Mouse (Mus musculus): ENCODE data around the gene Mark1.

Mark1 gene

DNA sequence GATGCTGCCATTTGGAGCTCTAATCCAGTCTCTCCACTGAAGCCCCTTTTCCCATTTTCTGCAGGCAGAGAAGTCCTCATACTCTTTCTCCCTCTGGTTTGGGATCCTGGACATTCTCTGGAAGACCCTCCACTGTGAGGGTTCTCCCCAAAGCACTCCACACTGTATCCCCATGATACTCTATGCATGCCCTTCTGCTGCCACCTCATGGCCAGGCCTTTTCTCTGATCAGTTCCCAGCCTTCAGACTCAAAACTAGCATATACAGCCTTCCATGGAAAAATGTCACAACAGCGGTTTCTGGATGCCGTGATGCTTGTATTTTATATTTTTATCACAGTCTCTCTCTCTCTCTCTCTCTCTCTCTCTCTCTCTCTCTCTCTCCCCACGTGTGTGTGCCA, 107.4 kb downstream of the Mark1 start:
- intact Hi-C loops (cut with DNase I) = loop anchor here (5.0 kb wide), 1 partner anchor 70 kb away; no protein-coding TSS in a partner anchor

DNA sequence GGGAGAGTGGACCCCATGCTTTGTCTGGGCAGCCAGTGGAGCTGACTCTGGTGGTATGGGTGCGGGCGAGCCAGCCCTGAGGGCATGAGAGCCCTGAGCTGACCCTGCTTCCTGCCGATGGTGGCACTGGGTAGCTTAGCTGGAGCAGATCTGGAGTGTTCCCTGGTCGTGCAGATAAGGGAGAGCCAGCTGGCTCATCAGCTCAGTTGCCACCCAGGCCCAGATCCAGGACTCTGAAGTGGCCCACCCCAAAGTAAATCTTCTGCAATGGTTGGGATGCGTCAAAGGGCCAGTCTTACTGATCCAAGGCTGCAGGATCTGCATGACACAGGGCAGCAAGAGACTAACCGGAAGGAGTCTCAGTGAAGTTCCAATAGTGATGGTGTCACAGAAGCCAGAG, 109.9 kb downstream of the Mark1 start:
- intact Hi-C loops (cut with DNase I) = loop anchor here (5.0 kb wide), 1 partner anchor 37 kb away; no protein-coding TSS in a partner anchor

DNA sequence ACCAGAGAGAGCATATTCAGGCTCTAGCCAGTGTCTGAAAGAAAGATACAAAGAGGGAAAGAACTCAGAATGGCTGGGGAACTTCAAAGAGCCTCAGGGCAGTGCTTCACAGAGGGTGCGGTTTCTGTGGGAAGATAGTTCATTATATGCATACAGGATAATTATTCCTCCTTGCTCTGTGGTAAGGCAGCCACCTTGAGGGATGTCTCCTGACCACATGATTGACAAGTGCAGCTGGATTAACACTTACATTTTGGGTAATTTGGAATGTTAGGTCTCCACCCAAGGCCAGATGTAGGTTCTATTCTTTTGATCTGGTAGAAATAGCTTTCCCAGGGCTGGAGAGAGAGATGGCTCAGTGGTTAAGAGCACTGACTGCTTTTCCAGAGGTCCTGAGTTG, 113.2 kb downstream of the Mark1 start:
- intact Hi-C loops (cut with DNase I) = loop anchor here (5.0 kb wide), 1 partner anchor 34 kb away; no protein-coding TSS in a partner anchor

DNA sequence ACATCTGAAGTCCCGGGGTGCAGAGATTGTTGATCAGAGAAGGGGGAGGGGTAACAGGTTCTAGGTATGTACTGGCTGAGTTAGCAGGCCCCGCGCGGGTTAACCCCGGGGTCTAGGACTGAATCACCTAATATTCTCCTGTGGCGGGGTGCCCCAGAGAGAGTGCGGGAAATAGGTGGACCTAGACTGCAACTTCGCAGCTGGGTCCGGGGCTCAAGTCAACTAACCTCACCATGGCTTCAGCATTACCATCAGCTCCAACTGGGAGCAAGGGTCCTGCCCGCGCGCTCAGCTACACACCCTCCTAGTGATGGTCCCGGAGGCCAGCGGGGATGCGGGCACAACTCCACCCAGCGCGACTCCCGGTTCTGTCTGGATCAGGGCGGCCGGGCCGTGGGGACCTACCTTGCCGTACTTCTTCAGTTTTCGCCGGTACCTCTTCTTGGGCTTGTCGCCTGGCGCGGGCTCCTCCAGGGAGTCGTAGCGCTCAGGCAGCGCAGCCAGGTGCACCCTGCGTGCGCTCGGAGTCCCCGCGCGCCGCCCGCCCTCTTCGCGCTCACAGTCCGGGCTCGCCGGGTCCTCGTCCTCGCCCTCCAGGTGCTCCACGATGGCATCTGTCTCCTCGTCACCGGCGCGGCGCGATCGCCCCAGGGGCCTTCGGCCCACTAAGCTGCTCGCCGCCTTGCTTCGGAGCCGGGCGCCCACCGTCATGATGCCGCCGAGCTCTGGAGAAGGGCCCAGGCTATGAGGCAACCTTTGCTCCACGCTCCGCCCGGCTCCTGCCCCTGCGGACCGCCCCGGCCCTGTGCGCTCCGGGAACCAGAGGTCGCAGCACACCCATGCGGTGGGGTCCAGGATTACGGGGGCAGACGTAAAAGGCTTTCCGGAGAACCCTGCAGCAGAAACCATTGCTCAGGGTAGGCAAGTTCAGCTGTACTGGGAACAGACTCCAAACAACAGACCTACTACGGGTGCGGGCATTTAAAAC, 116.8 kb downstream of the Mark1 start, which contains the start of gene C130074G19Rik:
TSS of gene C130074G19Rik (minus strand) at position 938 of the 988 bp plus-strand sequence.
- intact Hi-C loops (cut with DNase I) = no loop called here

DNA sequence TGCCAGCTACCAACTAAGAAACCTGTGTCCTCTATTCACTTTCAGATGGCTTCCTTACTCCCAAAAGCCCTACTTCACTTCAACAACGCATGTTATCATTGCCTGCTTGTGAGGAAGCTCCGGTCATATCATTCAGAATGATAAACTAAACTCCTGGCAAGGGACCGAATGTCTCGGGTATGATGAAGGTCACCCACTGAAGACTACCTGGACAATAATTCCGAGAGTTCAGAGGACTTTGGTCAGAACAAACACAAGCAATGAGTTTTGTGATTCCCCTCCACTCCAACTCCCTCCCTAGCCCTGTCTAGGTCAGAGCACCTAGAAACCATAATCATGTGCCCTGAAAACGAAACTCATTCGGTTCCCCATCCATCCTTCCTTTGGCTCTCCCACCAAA, 117.5 kb downstream of the Mark1 start:
- intact Hi-C loops (cut with DNase I) = no loop called here

DNA sequence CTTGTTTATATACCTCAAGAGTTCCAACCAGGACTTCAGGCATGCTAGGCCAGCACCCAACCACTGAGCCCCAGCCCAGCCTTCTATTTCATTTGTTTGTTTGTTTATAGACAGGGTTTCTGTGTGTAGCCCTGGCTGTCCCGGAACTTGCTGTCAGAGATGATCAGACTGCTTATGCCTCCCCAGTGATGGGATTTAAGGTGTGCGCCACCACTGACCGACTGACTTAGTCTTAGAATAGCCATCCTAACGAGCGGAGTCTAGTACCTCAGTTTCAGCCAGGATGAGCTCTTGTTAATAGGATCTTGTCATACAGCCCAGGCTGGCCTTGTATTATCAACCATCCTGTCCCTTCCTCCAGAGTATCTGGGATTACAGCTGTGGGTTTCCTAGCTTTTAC, 118.2 kb downstream of the Mark1 start:
- intact Hi-C loops (cut with DNase I) = no loop called here

DNA sequence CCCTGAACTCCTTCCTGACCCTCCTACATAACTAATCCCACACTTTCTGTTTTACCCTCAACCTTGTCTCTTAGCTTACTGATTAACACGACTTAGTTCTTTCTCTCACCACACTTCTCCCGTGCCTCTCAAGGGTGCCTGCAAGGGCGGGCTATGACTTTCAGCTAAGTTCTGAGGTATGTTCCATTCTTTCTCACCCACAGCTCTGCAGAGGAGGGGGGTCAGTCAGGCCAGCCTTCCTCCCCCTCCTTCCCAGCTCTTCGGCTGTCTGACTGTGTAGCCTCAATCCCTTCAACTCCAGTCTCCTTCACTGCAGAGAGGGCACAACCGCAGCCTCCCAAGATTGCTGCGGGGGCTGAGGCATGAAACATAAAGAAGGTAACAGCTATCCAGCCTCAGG, 120.5 kb downstream of the Mark1 start:
- intact Hi-C loops (cut with DNase I) = no loop called here

DNA sequence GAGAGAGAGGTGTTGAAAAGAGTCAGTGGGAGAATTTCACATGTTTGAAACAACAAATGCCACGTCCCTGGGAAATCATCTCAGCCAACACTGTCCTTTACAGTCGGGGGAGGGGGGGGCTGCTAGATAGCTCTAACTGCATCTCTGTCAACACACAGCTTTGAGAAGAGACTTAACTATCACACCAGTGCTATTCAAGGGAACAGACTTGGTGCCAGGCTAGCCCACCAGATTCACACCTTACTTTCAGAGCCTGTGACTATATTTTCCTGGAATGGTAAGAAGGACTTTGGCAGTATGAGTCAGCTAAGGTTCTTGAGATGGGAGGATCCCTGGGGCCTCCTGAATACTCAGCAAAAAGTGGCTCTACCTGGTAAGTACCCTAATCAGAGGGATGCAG, 122.1 kb downstream of the Mark1 start:
- intact Hi-C loops (cut with DNase I) = no loop called here

DNA sequence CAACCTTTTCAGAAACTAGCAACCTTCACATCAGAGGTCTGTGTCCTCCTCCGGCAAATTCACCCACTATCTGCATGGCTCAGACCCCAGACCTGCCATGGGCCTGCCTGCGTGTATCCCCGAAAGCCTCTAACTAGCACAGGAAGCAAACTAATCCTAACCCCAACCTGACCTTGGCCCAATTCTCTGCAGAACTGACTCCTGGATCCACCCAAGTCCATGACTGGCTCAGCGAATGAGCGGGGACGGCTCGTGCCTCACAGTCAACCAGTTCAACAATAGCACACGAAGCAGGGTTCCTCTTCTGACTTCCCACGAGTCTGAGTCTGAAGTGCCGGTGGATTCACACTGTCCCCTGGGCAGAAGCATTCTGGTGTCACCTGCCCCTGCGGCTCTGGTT, 125.5 kb downstream of the Mark1 start:
- intact Hi-C loops (cut with DNase I) = no loop called here

DNA sequence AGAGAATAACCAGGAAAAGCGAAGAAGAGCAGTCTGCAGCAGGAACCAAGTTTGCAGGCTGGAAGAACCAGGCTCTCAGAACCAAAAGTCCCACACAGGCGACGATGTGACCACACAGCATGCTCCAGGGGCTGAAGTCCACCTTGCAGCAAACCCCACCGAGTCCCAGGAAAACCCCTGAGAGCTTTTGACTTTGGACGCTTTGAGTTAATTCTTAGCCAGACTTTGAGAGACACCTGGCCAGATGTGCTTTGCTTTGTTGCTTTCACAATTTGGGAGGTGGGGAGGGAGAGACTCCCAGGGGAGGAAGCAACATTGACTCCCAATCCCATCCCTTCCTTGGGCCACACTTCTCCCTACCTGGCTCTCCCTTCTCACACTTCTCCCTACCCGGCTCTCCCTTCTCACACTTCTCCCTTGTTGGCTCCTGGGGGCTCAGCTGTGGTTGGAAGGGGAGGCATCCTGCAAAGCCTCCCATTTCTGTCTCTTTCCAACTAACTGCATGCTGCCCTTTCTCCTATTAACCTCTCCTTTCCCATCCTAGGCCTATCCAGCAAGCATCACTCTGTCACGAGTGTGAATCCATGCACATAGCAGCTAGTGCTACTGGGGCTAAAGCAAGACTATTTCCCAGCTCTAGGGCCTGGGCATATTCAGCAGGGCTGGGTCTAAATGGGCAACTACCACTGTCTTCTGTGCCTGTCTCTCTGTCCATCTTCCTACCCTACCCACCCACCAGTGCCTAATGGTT, 127.1 kb downstream of the Mark1 start:
- intact Hi-C loops (cut with DNase I) = no loop called here

DNA sequence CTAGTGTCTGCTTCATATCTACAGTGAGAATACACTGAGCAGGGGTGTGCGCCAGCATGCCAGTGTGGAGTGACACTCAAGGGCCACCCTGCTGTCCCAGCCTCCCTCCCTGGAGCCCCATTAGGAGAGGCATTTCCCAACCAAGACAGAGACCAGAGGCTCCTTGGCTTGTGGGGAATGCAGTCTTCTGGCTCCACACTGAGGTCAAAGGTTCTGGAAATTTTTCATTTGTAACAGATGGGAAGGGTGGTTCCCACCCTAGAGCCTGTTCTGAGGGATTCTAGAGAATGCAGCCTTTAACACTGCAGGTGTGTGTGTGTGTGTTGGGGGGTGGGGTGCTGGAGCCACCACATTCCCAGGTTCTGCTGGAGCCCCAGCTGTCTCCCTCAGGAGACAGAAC, 127.9 kb downstream of the Mark1 start:
- intact Hi-C loops (cut with DNase I) = no loop called here

DNA sequence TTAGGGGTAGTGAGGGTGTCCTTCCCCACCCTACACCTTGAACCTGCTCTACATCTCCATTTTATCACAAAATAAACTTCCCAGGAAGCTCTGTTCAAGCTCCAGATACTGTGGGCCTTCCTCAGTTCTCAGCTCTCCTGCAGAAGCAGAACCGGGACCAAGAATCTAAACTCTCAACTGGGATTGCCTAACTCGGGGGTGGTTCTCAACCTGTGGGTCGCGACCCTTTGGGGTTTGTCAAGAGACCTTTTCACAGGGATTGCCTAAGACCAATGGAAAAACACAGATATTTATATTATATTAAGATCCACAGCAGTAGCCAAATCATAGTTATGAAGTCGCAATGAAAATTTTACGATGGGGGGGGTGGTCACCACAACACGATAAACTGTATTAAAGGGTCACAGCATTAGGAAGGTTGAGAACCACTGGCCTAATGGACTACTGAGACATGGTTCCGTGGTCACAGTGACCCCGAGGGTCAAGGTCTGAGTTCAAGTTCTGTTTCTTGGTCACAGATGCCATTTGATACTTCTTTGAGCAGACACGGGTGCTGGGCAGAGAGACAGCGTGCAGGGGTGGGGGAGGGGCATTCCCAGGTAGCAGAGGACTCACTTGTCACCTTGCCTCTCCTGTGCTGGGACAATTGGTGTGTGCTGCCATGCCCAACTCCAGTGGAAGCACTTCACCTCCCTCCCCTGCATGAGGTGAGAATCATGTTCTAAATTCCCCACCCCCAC, 128.6 kb downstream of the Mark1 start:
- intact Hi-C loops (cut with DNase I) = no loop called here

DNA sequence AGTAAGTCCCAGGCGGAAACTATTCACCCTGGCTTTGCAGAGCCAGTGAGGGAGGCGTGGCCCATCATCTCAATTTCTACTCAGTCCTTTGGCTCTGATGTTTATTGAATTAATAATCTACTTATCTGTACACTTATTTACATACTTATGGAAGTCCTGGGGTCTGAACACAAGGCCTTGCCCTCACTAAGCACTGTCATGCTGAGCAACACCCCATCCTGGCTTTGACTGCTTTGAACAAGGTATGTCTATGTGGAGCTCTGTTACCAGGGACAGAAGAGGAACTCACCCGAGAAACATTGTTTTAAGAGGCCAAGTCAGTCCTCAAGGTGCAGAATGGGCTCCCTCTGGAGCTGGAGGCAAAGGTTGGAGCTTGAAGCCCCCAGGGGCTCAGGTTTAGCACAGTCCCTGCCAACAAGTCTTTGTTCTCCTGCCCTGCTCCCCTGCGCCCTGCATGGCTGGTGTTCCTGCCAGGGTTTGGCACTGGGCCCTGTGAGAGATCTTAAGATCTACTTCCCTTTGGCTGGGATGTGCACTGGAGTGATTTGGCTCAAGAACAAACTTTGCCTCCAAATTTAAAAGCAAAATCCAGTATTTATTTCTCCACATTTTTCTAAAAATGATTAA, 129.3 kb downstream of the Mark1 start:
- intact Hi-C loops (cut with DNase I) = no loop called here

DNA sequence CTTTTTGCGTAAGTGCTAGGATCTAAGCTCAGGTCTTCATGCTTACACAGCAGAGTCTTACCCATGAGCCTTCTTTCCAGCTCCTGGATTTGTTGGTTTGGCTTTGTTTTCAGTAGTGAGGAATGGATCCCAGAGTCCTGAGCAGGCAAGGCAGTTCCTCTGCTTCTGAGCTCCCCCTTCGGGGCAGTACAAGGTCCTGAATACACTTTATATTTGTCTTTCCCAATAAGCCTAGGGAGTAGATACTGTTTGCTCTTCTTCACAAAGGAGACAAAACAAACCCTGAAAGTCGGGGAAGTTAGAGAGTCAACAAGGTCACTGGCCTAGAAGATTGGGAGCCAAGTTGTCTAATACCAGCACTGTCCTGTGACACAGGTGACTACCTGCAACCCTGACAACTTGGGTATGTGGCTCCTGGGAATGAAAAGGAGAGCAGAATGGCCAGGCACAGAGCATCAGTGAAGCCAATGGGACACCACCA, 131.7 kb downstream of the Mark1 start:
- intact Hi-C loops (cut with DNase I) = no loop called here

DNA sequence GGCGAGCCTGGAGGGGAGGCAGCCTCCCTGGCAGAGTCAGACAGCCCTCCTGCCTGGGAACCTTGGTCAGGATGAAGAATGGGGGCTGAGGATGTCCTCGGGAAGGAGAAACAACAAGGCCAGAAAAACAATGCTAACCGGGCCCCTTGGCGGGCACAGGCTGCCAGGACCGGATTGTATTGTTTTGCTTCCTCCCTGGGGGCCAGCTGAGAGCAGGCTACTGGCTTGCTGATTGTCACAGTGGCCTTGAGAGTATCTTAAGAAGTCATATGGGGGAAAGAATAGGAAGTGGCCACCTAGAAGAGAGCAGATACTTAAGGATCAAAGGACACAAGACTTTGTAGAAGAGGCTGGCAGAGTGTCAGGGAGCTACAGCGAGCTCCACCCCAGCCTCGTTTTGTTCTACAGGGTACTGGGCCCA, 135.0 kb downstream of the Mark1 start:
- intact Hi-C loops (cut with DNase I) = no loop called here

DNA sequence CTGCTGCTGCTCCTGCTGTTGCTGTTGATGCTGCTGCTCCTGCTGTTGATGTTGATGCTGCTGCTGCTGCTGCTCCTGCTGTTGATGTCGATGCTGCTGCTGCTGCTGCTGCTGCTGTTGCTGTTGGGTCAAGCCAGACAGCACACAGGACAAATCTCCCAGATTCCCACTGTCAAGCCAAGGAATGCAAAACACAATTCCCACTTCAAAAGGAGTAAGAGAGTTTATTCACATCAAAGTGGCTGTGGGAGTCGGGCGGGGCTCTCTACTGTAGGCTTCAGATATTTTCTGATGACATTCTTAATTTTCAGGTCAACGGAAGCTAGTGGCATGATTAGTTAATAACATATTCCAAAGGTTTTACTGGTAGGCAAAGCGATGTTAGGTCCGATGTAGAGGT, 136.7 kb downstream of the Mark1 start:
- intact Hi-C loops (cut with DNase I) = no loop called here

DNA sequence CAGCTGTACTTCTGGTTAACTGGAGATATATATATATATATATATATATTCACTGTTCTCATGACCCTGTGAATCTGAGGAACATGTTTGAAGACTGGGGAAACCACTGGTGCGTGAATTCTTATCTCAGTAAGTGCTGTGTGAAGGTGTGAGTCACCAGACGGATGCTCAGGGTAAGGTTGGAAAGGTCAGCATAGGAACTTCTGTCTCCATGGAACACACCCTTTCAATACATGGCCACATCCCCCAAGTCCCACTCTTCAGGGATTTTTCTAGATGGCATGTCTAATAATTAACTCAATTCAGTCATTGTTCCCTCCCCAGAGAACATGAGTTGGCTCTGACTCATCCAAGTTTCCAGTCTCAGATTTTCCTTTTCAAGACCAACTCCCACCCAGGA, 137.8 kb downstream of the Mark1 start:
- intact Hi-C loops (cut with DNase I) = no loop called here

DNA sequence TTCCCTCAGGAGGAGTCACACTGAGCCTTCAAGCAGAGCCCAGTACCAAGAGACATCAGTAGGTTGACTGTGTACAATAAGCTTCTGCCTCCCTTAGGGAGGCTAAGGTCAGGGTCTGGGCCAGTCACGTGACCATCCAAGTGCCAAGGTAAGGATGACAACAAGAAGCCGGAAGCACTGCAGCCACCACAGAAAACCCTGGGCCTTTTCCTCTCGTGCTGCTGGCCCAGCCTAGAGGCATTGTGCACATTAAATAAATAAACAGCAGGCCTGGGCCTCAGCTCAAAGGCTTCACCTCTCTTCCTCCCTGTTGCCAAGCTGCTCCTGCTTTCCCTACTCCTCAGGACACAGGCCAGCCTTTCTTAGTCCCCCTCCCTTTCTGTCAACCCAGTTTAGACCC, 139.1 kb downstream of the Mark1 start:
- intact Hi-C loops (cut with DNase I) = no loop called here

DNA sequence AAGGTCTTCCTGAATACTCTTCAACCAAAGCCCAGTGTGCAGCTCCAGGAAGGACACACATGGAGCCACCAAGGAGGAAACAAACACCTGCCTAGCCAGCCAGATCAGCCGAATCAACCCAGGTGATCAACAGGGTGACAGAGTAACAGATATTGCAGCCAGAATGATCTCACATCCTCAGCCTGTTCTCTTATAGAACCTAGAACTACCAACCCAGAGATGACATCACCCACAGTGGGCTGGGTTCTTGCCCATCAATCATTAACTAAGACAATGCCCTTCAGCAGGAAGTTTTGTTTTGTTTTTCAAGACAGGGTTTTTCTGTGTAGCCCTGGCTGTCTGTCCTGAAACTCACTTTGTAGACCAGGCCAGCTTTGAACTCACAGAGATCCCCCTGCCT, 141.1 kb downstream of the Mark1 start:
- intact Hi-C loops (cut with DNase I) = no loop called here

DNA sequence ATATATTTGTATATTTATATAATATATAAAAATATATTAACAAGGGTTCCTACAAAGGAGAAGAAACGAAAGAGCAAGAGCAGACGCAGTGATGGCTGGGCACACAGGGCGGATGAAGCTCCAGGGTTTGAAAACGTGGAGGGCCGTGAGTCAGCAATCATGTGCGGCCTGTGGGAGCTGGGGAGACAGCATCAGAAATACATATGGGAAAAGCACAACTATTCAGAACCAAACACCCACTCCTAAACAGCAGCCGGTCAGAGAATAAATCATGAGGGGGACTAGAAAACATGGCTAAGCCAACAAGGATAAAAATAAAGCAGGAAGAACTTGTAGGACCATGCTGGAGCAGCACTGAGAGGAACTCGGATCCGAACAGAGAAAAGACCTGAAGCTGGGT, 142.2 kb downstream of the Mark1 start:
- intact Hi-C loops (cut with DNase I) = no loop called here

DNA sequence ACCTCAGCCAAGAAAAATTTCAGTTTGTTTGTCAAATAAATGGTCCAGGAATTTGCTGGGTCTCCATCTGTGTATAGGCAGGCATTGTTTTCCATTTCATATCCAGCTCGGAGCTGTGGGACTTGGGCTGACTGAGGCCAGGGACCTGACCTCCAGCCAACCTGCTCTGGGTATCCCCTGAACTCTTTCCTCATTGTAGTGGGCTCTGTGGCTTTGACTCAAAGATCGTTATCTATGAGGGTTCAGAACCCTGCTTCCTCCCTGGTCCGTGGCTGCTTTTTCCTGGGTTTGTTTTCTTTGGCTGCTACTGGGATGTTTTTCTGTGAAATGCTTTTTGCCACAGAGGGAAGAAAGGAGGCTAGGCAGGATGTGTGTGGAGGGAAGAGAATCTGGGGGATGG, 145.4 kb downstream of the Mark1 start:
- intact Hi-C loops (cut with DNase I) = loop anchor here (5.0 kb wide), 1 partner anchor 33 kb away; no protein-coding TSS in a partner anchor
